Mouse (Mus musculus): ENCODE data around the gene Gm20594.

The Gm20594 gene

GRCm38 (mm10) chr6:79817616-79818015 is at the start of gene Gm20594:
Gm20594 (plus strand) TSS chr6:79817916.
- no peak for DNase-seq (ENCODE audit: low spot score)

- DNase-seq (ENCODE audit: low spot score), result no peak
Measured at GRCm38 (mm10) chr6:79818114-79818513, 398 bp downstream of the Gm20594 start.

- DNase-seq (ENCODE audit: low spot score), result no peak
Measured at GRCm38 (mm10) chr6:79833845-79834244, 16.1 kb downstream of the Gm20594 start.

- no peak for DNase-seq (ENCODE audit: low spot score)
Measured at GRCm38 (mm10) chr6:79846829-79847228, 29.1 kb downstream of the Gm20594 start.
